Mouse (Mus musculus): Measurements from ENCODE around the gene Pole3. TPM values are rescaled to one million over a fixed set of nuclear protein-coding genes. Genes with fewer than 3 reads are reported as not detected.

Gene Pole3
- total and polyA plus RNA-seq, 3 experiments, result 32.1 to 87.5 (median 69.8) TPM

- Histone ChIP-seq H3K27ac (ENCODE audit: insufficient read depth, low read depth) (no peak overlapping the region), H3K4me3 (replicated peaks in 1 of 3; ENCODE audit: low read depth in 2 of 3, low read length in 2 of 3, poor library complexity in 1 of 3) (peak overlapping the region in 2 of 3 experiments; percentile 61 to 83), H3K9me3 (replicated peaks; ENCODE audit: low read length) (no peaks in the 10 kb centered on the region), H3K9ac (ENCODE audit: insufficient read depth, low read depth) (peak overlapping the region; percentile 89), H3K4me1 (ENCODE audit: control insufficient read depth in 1 of 2, insufficient read depth in 2 of 2) (peaks cover 9 to 42% of the 10 kb centered on the region in 2 experiments), H3K27me3 (replicated peaks) (no peaks in the 10 kb centered on the region), H3K4me2 (ENCODE audit: insufficient read depth, low read depth, poor library complexity, severe bottlenecking) (peak overlapping the region; percentile 92), H3K79me2 (replicated peaks; ENCODE audit: control insufficient read depth, extremely low read depth, insufficient read depth, poor library complexity, severe bottlenecking) (no peaks in the 10 kb centered on the region; the same call in 1 of the 2 replicates), H3K36me3 (replicated peaks in 1 of 2; ENCODE audit: control insufficient read depth in 1 of 2, insufficient read depth in 1 of 2, low read length in 1 of 2) (peaks cover 13 to 39% of the 10 kb centered on the region in 2 experiments)
- in situ Hi-C loops (cut with MboI; ENCODE audit: low pct_ligation_motif_present, low pct_unique_long_range_greater_than_20kb, low sequenced_read_pairs), result loop anchor here (10.0 kb wide), 1 partner anchor 173 kb away; no protein-coding TSS in a partner anchor
- dilution Hi-C loops (cut with MboI; ENCODE audit: extremely low pct_ligation_motif_present, extremely low pct_unique_long_range_greater_than_20kb, low sequenced_read_pairs), result no loop called here
- no peak for TF ChIP-seq RAD21 (IDR thresholded peaks at IDR 0.05; ENCODE audit: low read depth, low read length)
- 0 out of 2 replicates have a peak, but pooled peaks have one; percentile 8 for TF ChIP-seq ZNF384 (IDR thresholded peaks at IDR 0.05; ENCODE audit: low read depth, low read length)
- TF ChIP-seq USF2 (conservative IDR thresholded peaks at IDR 0.05; ENCODE audit: low read depth, low read length), result no peak
- no peak for TF ChIP-seq ZMIZ1 (IDR thresholded peaks at IDR 0.05; ENCODE audit: low read depth, low read length)
- no peak for TF ChIP-seq CTCF (conservative IDR thresholded peaks at IDR 0.05 in 1 of 2, IDR thresholded peaks at IDR 0.05 in 1 of 2; ENCODE audit: low read depth in 2 of 2, low read length in 2 of 2)
- no peak for TF ChIP-seq NRF1 (IDR thresholded peaks at IDR 0.05; ENCODE audit: low read depth, low read length)
- no peak for TF ChIP-seq CHD1 (IDR thresholded peaks at IDR 0.05; ENCODE audit: low read depth, low read length)
- TF ChIP-seq MYC (IDR thresholded peaks at IDR 0.05; ENCODE audit: low read depth, low read length), result no peak
- no peak for TF ChIP-seq PAX5 (IDR thresholded peaks at IDR 0.05; ENCODE audit: low read length)
- no peak for TF ChIP-seq UBTF (IDR thresholded peaks at IDR 0.05; ENCODE audit: low read depth, low read length)
- TF ChIP-seq ZKSCAN1 (IDR thresholded peaks at IDR 0.05; ENCODE audit: borderline replicate concordance, low read depth, low read length), result no peak
- TF ChIP-seq EP300 (IDR thresholded peaks at IDR 0.05; ENCODE audit: low read length), result no peak
- no peak for TF ChIP-seq MAX (IDR thresholded peaks at IDR 0.05; ENCODE audit: low read length)
- TF ChIP-seq SIN3A (IDR thresholded peaks at IDR 0.05; ENCODE audit: low read length), result no peak
- no peak for TF ChIP-seq SMC3 (IDR thresholded peaks at IDR 0.05; ENCODE audit: low read depth, low read length)
- peak; percentile 45; the same call in 1 of the 2 replicates for TF ChIP-seq MXI1 (IDR thresholded peaks at IDR 0.05; ENCODE audit: low read depth, low read length)
- no peak for TF ChIP-seq NELFE (IDR thresholded peaks at IDR 0.05; ENCODE audit: low read depth, low read length)
- no peak for DNase-seq (ENCODE audit: extremely low read depth)
These were observed 7.1 kb downstream of the Pole3 start for GRCm38 (mm10) chr4:62517538-62518415.

GRCm38 (mm10) chr4:62517046-62517445 is 7.8 kb downstream of the Pole3 start:
- no peak for TF ChIP-seq EP300 (IDR thresholded peaks at IDR 0.05; ENCODE audit: low read length)
- TF ChIP-seq SIN3A (IDR thresholded peaks at IDR 0.05; ENCODE audit: low read length), result no peak
- Histone ChIP-seq H3K4me1 (ENCODE audit: control insufficient read depth in 1 of 2, insufficient read depth in 2 of 2) (peaks cover 9 to 42% of the 10 kb centered on the region in 2 experiments), H3K9ac (ENCODE audit: insufficient read depth, low read depth) (no peak overlapping the region), H3K27ac (ENCODE audit: insufficient read depth, low read depth) (no peak overlapping the region), H3K4me2 (ENCODE audit: insufficient read depth, low read depth, poor library complexity, severe bottlenecking) (0 out of 2 replicates have a peak overlapping the region, but pooled peaks have one; percentile 92), H3K4me3 (replicated peaks in 1 of 3; ENCODE audit: low read depth in 2 of 3, low read length in 2 of 3, poor library complexity in 1 of 3) (no peak overlapping the region), H3K79me2 (replicated peaks; ENCODE audit: control insufficient read depth, extremely low read depth, insufficient read depth, poor library complexity, severe bottlenecking) (no peaks in the 10 kb centered on the region; the same call in 1 of the 2 replicates), H3K36me3 (replicated peaks in 1 of 2; ENCODE audit: control insufficient read depth in 1 of 2, insufficient read depth in 1 of 2, low read length in 1 of 2) (peaks cover 20 to 41% of the 10 kb centered on the region in 2 experiments), H3K27me3 (replicated peaks) (no peaks in the 10 kb centered on the region), H3K9me3 (replicated peaks; ENCODE audit: low read length) (no peaks in the 10 kb centered on the region)
- no peak for DNase-seq (ENCODE audit: extremely low read depth)
- in situ Hi-C loops (cut with MboI; ENCODE audit: low pct_ligation_motif_present, low pct_unique_long_range_greater_than_20kb, low sequenced_read_pairs) (loop anchor here (10.0 kb wide), 1 partner anchor 172 kb away; no protein-coding TSS in a partner anchor), dilution Hi-C loops (cut with MboI; ENCODE audit: extremely low pct_ligation_motif_present, extremely low pct_unique_long_range_greater_than_20kb, low sequenced_read_pairs) (no loop called here)
